Mouse (Mus musculus): Measurements from ENCODE around the gene Gnptg. TPM values are rescaled to one million over a fixed set of nuclear protein-coding genes. Genes with fewer than 3 reads are reported as not detected.
"Not testable (repeated sequence)": the region's sequence is repeated elsewhere in the genome, so short reads cannot be mapped to it uniquely, and the experiment has no call there.

Gnptg gene
- polyA plus RNA-seq, 1 experiment from 2014 or later, result 34.9 TPM

- peaks cover 67% of the 10 kb centered on the region for H3K36me3 ChIP-seq
- H3K9me3 ChIP-seq; H3K27me3 ChIP-seq; H3K4me1 ChIP-seq; H3K27ac ChIP-seq; H3K4me3 ChIP-seq; ATAC-seq (ENCODE audit: low FRiP score, low read depth); H3K4me2 ChIP-seq (replicated peaks); H3K9ac ChIP-seq: not testable (repeated sequence)
- WGBS, result 93% methylated on average over 6 of the region's 11 CpGs
These were observed 8.3 kb downstream of the Gnptg start for GRCm38 (mm10) chr17:25231621-25232020.

GRCm38 (mm10) chr17:25230700-25231099, 9.2 kb downstream of the Gnptg start:
- Histone ChIP-seq H3K9me3 (no peaks in the 10 kb centered on the region), H3K27me3 (no peaks in the 10 kb centered on the region), H3K4me1 (no peaks in the 10 kb centered on the region), H3K9ac (no peak overlapping the region), H3K4me2 (replicated peaks) (no peak overlapping the region), H3K36me3 (peaks cover 67% of the 10 kb centered on the region), H3K4me3 (no peak overlapping the region), H3K27ac (no peak overlapping the region)
- no peak for ATAC-seq (ENCODE audit: low FRiP score, low read depth)
- 96% methylated on average over 3 of the region's 3 CpGs for WGBS

GRCm38 (mm10) chr17:25230014-25230655, 9.8 kb downstream of the Gnptg start:
- not testable (repeated sequence) for H3K4me3 ChIP-seq; ATAC-seq (ENCODE audit: low FRiP score, low read depth); H3K4me2 ChIP-seq (replicated peaks); H3K27ac ChIP-seq; H3K9me3 ChIP-seq; H3K9ac ChIP-seq; H3K27me3 ChIP-seq; H3K4me1 ChIP-seq
- whole genome bisulfite sequencing, result 75% methylated on average over 14 of the region's 17 CpGs
- peaks cover 67% of the 10 kb centered on the region for H3K36me3 ChIP-seq

- H3K4me1 ChIP-seq, result no peaks in the 10 kb centered on the region
- no peak overlapping the region for H3K27ac ChIP-seq
- WGBS, result 84% methylated on average over 5 of the region's 5 CpGs
- H3K36me3 ChIP-seq, result peaks cover 65% of the 10 kb centered on the region
- no peak overlapping the region for H3K4me3 ChIP-seq
- H3K27me3 ChIP-seq, result no peaks in the 10 kb centered on the region
- no peaks in the 10 kb centered on the region for H3K9me3 ChIP-seq
- no peak overlapping the region for H3K9ac ChIP-seq
- no peak overlapping the region for H3K4me2 ChIP-seq (replicated peaks)
- no peak for ATAC-seq (ENCODE audit: low FRiP score, low read depth)
These were observed 11.9 kb downstream of the Gnptg start for GRCm38 (mm10) chr17:25227991-25228390.

- H3K4me2 ChIP-seq (replicated peaks), result no peak overlapping the region
- H3K27me3 ChIP-seq, result no peaks in the 10 kb centered on the region
- H3K4me3 ChIP-seq, result no peak overlapping the region
- H3K4me1 ChIP-seq, result peaks cover 16% of the 10 kb centered on the region
- H3K9me3 ChIP-seq, result no peaks in the 10 kb centered on the region
- no peak for ATAC-seq (ENCODE audit: low FRiP score, low read depth)
- H3K36me3 ChIP-seq, result peaks cover 59% of the 10 kb centered on the region
- no peak overlapping the region for H3K9ac ChIP-seq
- 87% methylated on average over 4 of the region's 4 CpGs for WGBS
- no peak overlapping the region for H3K27ac ChIP-seq
These were observed 14.3 kb downstream of the Gnptg start for GRCm38 (mm10) chr17:25225659-25226058.

- Histone ChIP-seq H3K4me2 (replicated peaks) (no peak overlapping the region), H3K9ac (no peak overlapping the region), H3K9me3 (no peaks in the 10 kb centered on the region), H3K27ac (no peak overlapping the region), H3K4me3 (no peak overlapping the region), H3K36me3 (peaks cover 55% of the 10 kb centered on the region), H3K27me3 (no peaks in the 10 kb centered on the region), H3K4me1 (peaks cover 17% of the 10 kb centered on the region)
- 90% methylated on average over 7 of the region's 7 CpGs for WGBS
- no peak for ATAC-seq (ENCODE audit: low FRiP score, low read depth)
These were observed 15.2 kb downstream of the Gnptg start for GRCm38 (mm10) chr17:25224586-25225222.

- H3K4me3 ChIP-seq, result peak overlapping the region; percentile 48
- WGBS, result 45% methylated on average over 6 of the region's 6 CpGs
- peak overlapping the region; percentile 82 for H3K4me2 ChIP-seq (replicated peaks)
- H3K9ac ChIP-seq, result no peak overlapping the region
- H3K36me3 ChIP-seq, result peaks cover 56% of the 10 kb centered on the region
- H3K9me3 ChIP-seq, result no peaks in the 10 kb centered on the region
- H3K27me3 ChIP-seq, result no peaks in the 10 kb centered on the region
- peaks cover 17% of the 10 kb centered on the region for H3K4me1 ChIP-seq
- no peak for ATAC-seq (ENCODE audit: low FRiP score, low read depth)
- H3K27ac ChIP-seq, result no peak overlapping the region
These were observed 16.8 kb downstream of the Gnptg start for GRCm38 (mm10) chr17:25222951-25223601.

GRCm38 (mm10) chr17:25222504-25222940, 17.4 kb downstream of the Gnptg start:
- H3K9ac ChIP-seq, result 0 out of 2 replicates have a peak overlapping the region, but pooled peaks have one; percentile 50
- H3K4me2 ChIP-seq (replicated peaks), result peak overlapping the region; percentile 82
- ATAC-seq (ENCODE audit: low FRiP score, low read depth), result peak; percentile 86
- WGBS, result 12% methylated on average over 14 of the region's 28 CpGs
- H3K9me3 ChIP-seq, H3K27me3 ChIP-seq, H3K27ac ChIP-seq: not testable (repeated sequence)
- H3K36me3 ChIP-seq, result peaks cover 57% of the 10 kb centered on the region
- peak overlapping the region; percentile 48 for H3K4me3 ChIP-seq
- peaks cover 17% of the 10 kb centered on the region for H3K4me1 ChIP-seq

- Histone ChIP-seq H3K9me3 (no peaks in the 10 kb centered on the region), H3K4me3 (peak overlapping the region; percentile 48), H3K36me3 (peaks cover 59% of the 10 kb centered on the region), H3K4me1 (peaks cover 17% of the 10 kb centered on the region), H3K27ac (peak overlapping the region; percentile 28; the same call in 1 of the 2 replicates), H3K27me3 (no peaks in the 10 kb centered on the region), H3K4me2 (replicated peaks) (peak overlapping the region; percentile 82), H3K9ac (peak overlapping the region; percentile 66)
- ATAC-seq (ENCODE audit: low FRiP score, low read depth), result peak; percentile 88
- WGBS, result 2% methylated on average over 17 of the region's 30 CpGs
These were observed 18.0 kb downstream of the Gnptg start for GRCm38 (mm10) chr17:25221821-25222503.

GRCm38 (mm10) chr17:25220746-25221145, 19.2 kb downstream of the Gnptg start:
- Histone ChIP-seq H3K27ac (no peak overlapping the region), H3K9ac (peak overlapping the region; percentile 45), H3K4me2 (replicated peaks) (no peak overlapping the region), H3K4me3 (no peak overlapping the region), H3K4me1 (peaks cover 17% of the 10 kb centered on the region), H3K36me3 (peaks cover 56% of the 10 kb centered on the region), H3K27me3 (no peaks in the 10 kb centered on the region), H3K9me3 (no peaks in the 10 kb centered on the region)
- WGBS, result 78% methylated on average over 1 of the region's 1 CpGs
- no peak for ATAC-seq (ENCODE audit: low FRiP score, low read depth)

- WGBS, result 91% methylated on average over 15 of the region's 15 CpGs
- ATAC-seq (ENCODE audit: low FRiP score, low read depth), result no peak
- peaks cover 59% of the 10 kb centered on the region for H3K36me3 ChIP-seq
These were observed 20.2 kb downstream of the Gnptg start for GRCm38 (mm10) chr17:25219492-25220295.

More at GRCm38 (mm10) chr17:25219492-25220295, 20.2 kb downstream of the Gnptg start:
- H3K4me2 ChIP-seq (replicated peaks), result no peak overlapping the region
- no peak overlapping the region for H3K4me3 ChIP-seq
- peaks cover 17% of the 10 kb centered on the region for H3K4me1 ChIP-seq
- H3K27ac ChIP-seq, result no peak overlapping the region
- H3K27me3 ChIP-seq, result no peaks in the 10 kb centered on the region
- H3K9ac ChIP-seq, result no peak overlapping the region
- no peaks in the 10 kb centered on the region for H3K9me3 ChIP-seq

Measured in limb, embryonic 13.5 days (tissue).